Mouse (Mus musculus) frontal cortex, postnatal 14 days (tissue): ENCODE results near the gene Myo18a.
"Not testable (repeated sequence)": the region's sequence is repeated elsewhere in the genome, so short reads cannot be mapped to it uniquely, and the experiment has no call there.

Source experiments
- DNase-seq, 2 experiments: peaks; one replicate each; pipeline ENCODE4 v3.0.0; 2022; ENCODE audit warnings: low spot score in 2 of 2

The Myo18a gene

GRCm38 (mm10) chr11:77762783-77763672, at the start of gene Myo18a:
Myo18a (plus strand) TSS chr11:77763246.
- peak; percentile 44 to 66 for DNase-seq

- DNase-seq = no peak
These were observed 49.3 kb upstream of the Myo18a start for GRCm38 (mm10) chr11:77713736-77714135.

GRCm38 (mm10) chr11:77719055-77719454, 44.0 kb upstream of the Myo18a start:
- no peak for DNase-seq

GRCm38 (mm10) chr11:77721389-77721788, 41.7 kb upstream of the Myo18a start:
- DNase-seq = no peak

- DNase-seq = no peak
These were observed 38.3 kb upstream of the Myo18a start for GRCm38 (mm10) chr11:77724766-77725165.

GRCm38 (mm10) chr11:77725183-77725582, 37.9 kb upstream of the Myo18a start, which contains the start of gene Cryba1:
Cryba1 (minus strand) TSS chr11:77725283.
- no peak for DNase-seq

GRCm38 (mm10) chr11:77728587-77728986, 34.5 kb upstream of the Myo18a start:
- no peak for DNase-seq

GRCm38 (mm10) chr11:77737289-77737688, 25.8 kb upstream of the Myo18a start:
- peak; percentile 40 to 83 for DNase-seq

GRCm38 (mm10) chr11:77738555-77738954, 24.5 kb upstream of the Myo18a start:
- DNase-seq = no peak

- DNase-seq = no peak
These were observed 19.1 kb upstream of the Myo18a start for GRCm38 (mm10) chr11:77743966-77744365.

- no peak for DNase-seq
These were observed 16.4 kb upstream of the Myo18a start for GRCm38 (mm10) chr11:77746652-77747051.

GRCm38 (mm10) chr11:77747103-77747502, 15.9 kb upstream of the Myo18a start:
- DNase-seq = not testable (repeated sequence)

GRCm38 (mm10) chr11:77748996-77749395, 14.1 kb upstream of the Myo18a start:
- DNase-seq = no peak

GRCm38 (mm10) chr11:77752525-77752924, 10.5 kb upstream of the Myo18a start:
- no peak for DNase-seq

GRCm38 (mm10) chr11:77753469-77753868, 9.6 kb upstream of the Myo18a start:
- DNase-seq = no peak

- DNase-seq = no peak
These were observed 3.0 kb upstream of the Myo18a start for GRCm38 (mm10) chr11:77760031-77760430.

GRCm38 (mm10) chr11:77763673-77764340, 761 bp downstream of the Myo18a start:
- DNase-seq = no peak

- no peak for DNase-seq
These were observed 1.8 kb downstream of the Myo18a start for GRCm38 (mm10) chr11:77764694-77765458.

- no peak for DNase-seq
These were observed 2.4 kb downstream of the Myo18a start for GRCm38 (mm10) chr11:77765459-77765777.

GRCm38 (mm10) chr11:77766351-77767001, 3.4 kb downstream of the Myo18a start:
- no peak for DNase-seq

GRCm38 (mm10) chr11:77769496-77769895, 6.5 kb downstream of the Myo18a start:
- DNase-seq = no peak

- DNase-seq = no peak
These were observed 7.3 kb downstream of the Myo18a start for GRCm38 (mm10) chr11:77770346-77770745.
